Mouse (Mus musculus) thymus, postnatal 25 days (tissue): Measurements from ENCODE around the gene Pkn1.

Source experiments
- DNase-seq: peaks from one replicate; pipeline ENCODE4 v3.0.0; 2022

The Pkn1 gene

DNA sequence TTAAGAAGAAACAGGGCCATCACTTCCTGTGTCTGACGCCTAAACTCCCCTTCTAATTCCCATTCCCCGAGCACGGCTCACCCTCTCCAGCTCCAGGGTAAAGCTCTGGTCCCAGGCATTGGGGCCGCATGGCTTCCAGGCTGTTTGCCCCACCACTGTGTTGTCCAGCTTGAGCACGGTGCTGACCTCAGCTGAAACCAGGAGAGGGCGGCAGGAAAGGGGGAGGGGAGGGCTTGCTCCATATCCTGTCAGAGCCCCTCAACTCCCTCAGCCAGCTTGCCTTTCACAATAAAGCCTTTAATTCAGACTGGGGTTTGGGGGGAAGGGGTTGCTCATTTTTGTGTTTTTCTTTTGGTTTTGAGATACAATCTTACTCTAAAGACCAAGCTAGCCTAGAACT, 17.9 kb downstream of the Pkn1 start:
- DNase-seq = no peak

DNA sequence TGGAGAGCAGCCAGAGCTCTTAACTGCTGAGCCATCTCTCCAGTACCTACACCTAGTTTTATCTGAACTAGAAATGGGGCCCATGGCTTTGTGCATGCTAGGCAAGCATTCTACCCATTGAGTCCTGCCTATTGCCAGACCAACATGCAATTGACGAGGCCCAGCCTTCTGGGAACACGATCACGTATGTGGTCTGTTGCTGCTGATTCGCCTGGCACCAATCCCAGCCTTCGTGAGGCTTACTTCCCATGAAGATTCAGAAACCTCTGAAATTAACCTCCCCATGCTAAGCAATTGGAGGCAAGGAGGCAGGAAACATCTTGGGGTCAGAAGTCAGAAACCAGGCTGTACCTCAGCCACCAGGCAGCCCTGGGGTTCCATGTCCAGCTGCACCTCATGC, 18.4 kb downstream of the Pkn1 start:
- no peak for DNase-seq

DNA sequence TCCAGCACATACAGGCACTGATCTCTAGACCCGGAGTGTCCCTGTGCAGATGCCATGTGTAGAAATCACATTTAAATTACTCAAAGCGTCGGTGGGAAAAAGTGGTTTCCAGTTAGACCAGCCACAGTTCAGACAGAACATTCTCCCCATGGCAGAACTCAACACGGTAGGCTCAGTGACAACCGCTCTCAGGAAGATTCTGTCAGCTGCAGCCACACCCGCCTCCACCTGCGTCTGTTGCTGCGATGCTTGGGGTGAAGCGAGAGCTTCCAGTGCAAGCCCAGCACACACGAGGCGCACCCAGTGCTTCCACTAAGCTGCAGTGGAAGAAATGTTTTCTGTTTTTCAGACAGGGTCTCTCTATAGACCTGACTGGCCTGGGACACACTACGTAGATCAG, 19.1 kb downstream of the Pkn1 start:
- DNase-seq = no peak

DNA sequence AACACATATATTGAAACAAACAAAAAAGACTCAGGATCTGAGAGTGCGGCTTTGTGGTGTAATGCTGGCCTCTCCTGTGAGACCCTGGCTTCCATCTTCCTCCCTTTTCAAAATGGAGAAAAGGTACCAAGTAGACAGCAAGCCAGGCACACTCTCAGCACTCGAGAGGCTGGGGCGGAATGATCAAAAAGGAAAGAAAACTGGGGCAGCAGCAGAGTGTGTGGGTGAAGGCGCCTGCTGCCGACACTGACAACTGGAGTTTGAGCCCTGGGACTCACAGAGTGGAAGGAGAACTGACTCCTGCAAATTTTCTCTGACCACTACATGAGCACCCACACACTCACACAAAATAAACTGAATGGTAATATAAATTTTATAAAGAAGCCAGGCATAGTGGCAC, 24.5 kb downstream of the Pkn1 start:
- DNase-seq = no peak

DNA sequence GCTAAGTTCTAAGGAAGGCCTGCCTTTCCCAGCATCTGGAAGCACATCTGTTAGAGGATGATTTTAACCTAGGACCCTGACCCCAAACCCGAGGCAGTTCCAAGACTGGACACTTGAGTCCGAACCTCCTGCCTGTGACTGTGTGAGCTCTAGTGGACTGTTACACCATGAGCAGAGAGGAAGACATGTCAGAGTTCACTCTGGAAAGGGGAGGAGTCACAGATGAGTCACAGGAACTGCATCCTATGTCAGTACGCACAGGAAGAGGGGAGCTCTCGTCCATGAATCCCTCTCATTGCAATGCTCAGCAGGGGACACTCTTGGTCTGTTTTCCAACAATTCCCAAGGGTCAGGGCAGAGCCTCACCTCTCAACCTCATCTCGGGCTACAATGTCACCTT, 26.0 kb downstream of the Pkn1 start:
- DNase-seq = no peak

DNA sequence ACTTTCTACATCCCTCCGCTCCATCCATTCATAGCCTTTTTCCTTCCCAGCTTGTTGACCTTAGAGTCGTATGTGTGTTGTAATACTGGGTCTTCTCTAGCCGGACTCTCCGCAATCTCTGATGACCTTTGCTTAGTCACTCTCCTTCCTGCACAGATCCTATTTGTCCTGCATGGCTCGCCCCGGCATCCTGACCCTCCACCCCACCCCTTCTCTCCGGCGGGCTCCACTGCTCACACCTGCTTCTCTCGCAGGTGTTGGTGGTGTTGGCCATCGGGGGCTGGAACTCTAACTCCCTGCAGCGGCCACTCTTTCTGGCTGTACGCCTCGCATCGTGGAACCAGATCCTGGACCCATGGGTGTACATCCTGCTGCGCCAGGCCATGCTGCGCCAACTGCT, 30.0 kb downstream of the Pkn1 start:
- no peak for DNase-seq

DNA sequence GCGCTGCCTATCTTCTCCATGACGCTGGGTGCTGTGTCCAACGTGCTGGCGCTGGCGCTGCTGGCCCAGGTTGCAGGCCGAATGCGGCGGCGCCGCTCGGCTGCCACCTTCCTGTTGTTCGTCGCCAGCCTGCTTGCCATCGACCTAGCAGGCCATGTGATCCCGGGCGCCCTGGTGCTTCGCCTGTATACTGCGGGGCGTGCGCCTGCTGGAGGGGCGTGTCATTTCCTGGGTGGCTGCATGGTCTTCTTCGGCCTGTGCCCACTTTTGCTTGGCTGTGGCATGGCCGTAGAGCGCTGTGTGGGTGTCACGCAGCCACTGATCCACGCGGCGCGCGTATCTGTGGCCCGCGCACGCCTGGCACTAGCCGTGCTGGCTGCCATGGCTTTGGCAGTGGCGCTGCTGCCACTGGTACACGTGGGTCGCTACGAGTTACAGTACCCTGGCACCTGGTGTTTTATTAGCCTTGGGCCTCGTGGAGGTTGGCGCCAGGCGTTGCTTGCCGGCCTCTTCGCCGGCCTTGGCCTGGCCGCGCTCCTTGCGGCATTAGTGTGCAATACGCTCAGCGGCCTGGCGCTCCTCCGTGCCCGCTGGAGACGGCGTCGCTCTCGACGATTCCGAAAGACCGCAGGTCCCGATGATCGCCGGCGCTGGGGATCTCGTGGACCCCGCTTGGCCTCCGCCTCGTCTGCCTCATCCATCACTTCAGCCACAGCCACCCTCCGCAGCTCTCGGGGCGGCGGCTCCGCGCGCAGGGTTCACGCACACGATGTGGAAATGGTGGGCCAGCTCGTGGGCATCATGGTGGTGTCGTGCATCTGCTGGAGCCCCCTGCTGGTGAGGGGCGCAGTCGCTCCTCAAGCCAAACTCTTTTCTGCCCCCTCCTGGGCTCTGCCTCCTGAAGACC, 30.7 kb downstream of the Pkn1 start:
- DNase-seq = peak; percentile 73

DNA sequence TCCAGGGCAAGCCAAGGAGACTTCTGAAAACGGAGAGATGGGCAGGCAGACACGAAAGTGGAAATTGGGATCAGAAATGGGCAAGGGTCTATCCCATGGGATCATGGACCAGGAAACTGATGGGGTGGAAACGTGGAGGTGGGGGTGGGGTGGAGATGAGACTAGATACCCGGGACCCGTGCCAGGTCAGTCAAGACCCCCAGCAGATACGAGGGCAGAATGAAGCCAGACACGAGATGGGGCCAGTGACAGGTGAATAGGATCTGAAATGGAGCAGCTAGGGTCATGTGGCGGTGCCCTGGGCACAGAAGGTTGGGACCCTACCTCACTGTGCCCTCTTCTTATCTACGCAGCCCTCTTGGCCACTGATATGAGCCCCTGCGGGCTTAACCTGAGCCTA, 31.5 kb downstream of the Pkn1 start:
- no peak for DNase-seq

DNA sequence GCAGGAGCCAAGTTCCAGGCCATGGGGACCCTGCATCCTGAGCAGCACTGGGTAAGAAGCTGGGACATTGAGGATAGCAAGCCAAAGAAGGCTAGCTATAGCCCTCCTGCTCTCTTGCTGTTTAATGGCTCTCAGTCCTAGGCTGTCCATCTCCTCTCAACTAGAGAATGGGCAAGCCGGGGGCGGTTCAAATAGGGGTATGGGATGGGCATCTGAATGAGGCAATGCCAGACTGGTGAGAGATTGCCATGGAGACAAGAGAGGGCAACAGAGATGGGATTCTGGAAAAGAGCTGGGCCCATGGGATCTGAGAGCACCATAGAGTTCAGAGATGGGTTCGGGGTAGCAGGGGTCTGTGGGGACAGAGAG, 32.1 kb downstream of the Pkn1 start:
- DNase-seq = no peak

DNA sequence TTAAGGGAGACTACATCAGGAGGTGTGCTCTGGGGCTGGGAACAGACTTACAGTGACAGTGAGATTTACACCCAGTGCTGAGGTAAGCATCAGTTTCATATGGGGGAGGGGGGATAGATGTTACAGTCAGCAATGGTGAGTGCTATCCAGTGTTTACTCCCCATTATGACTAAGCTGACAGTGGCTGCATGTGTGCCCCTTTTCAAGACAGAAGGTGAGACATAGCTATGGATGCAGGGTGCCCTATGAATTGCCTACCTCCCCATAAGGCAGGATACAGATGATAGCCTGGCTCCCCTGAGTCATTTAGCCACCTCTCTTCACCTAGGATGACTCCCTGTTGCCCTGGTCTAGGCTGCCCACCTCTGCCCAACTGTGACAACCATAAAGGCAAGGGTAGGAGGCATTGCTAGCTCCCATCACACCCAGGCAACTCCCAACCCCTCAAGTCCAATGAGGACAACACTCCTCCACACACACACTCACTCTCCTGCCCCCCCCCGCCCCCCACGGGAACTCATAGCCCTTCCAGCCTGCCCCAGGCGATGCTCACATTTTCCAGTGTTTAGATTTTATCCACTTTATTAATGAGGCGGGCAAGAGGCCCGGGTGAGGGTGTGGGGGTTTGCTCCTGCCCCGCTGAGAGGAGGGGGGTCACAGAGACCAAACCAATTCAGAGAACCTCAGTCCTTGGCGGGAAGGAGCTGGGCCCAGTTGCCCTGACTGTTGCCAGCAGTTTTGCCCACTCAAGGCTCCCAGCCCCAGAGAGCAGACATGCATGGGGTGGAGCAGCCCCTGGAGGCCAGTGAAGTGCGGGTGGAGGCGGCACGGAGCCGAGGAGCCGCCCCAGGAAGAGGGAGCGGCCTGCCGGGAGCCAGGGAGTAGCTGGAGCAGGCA, 32.8 kb downstream of the Pkn1 start, which contains the start of gene Ptger1:
Gene Ptger1 (plus strand): TSS at position 710 of the 897 bp plus-strand sequence.
- no peak for DNase-seq

DNA sequence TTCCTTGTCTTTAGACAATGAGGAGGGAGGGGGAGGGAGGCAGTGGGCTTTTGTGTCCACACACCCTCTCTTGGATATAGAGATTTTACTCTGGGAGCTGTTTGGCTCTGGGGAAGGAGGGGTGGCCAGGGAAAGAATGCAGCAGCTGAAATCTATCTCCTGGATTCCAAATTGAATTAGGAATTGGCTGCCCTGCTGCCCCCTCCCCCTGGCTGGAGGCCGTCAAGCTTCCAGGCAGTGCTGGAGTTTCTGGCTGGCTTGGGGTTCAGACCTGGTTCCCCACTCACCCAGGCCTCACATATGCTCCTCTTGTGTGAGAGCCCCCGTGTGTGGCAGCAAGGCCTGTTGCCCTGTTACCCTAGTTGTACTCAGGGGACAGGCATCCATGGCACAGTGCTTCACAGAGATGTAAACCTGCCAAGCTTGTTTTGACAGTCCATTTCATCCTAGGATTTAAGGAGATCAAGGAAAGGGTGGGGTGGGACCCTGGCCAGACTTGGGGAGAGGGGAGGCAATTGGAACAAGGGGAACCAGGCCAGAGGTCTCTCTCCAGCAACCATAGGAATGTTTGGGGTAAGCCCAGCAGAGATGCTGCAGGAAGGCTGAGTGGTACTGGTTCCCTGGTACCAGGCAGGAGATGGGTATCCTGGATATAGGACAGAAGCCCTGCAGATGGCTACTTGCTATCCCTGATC, 33.9 kb downstream of the Pkn1 start:
- no peak for DNase-seq

DNA sequence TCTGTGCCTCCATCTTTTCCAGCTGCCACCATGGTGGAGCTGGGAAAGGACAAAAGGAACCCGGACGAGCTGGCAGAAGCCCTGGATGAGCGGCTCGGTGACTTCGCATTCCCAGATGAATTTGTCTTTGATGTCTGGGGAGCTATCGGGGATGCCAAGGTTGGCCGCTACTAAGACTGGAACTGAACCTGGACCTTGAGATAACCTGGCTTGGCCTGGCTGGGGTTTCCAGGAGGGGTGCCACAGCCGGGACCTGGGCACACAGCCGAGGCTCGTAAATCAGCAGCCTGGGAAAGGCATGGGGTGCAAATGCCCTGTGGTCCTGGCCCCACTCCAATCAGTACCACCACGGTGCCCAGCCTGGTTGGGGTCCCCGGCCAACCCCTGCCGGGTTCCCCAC, 34.9 kb downstream of the Pkn1 start:
- DNase-seq = no peak

DNA sequence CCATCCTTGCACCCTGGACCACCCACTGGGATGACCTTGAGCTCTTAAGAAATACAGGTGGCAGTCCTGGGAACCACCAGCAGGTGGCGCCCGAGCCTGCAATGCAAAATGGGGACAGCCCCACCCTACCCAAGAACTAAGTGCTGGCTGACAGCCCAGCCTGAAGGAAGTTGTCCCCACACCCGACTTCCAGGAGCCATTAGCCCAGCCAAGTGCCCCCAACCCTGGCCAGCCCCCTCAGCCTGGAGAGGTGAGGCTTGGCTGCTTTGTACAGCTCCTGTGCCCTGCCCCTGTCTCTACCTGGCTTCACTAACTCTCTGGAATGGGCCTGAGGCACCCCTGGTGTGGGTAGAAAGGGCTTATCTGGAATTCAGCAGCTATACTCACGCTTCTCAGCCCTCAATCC, 36.6 kb downstream of the Pkn1 start:
- peak; percentile 90 for DNase-seq

DNA sequence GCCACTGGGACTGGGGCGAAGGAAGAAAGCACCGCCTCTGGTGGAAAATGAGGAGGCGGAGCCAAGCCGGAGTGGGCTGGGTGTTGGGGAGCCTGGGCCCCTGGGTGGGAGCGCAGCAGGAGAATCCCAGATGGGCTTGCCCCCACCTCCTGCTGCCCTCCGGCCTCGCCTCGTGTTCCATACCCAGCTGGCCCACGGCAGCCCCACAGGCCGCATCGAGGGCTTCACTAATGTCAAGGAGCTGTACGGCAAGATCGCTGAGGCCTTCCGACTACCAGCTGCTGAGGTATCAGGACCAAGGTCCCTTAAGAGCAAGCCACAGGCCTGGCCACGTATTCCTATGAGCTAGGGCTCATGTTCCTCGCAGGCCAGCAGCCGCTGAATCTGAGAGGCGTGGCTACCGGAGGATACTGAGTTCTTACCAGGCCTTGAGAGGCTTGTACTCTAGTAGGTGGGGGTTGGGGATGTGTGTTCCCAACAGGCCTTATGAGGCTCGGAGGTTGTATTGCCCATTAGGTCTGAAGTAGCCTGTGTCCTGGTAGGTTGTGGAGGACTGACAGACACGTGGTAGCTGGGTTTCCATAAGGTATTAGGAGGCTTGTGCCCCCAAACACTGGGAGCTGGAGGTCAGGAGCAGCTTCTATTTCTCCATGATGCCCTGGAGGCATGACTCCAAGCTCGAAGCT, 37.8 kb downstream of the Pkn1 start:
- no peak for DNase-seq

DNA sequence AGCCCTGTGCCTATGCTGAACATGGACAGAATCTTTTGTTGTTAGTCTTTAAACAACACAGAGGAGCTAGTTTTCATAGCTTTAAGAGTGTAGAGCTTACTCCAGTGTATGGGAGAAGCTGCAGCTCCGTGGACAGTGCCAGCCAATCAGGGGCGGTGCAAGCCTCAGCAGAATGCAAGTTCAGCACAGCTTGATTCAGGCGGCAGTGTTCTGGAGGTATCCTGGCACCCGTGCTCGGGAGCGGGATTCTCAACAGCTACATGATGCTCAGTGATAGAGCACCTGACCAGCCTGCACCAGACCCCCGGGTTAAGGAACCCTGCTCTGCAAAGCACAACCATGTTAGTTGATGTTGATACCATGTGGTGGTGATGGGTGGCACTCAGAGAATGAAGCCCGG, 38.4 kb downstream of the Pkn1 start:
- no peak for DNase-seq

DNA sequence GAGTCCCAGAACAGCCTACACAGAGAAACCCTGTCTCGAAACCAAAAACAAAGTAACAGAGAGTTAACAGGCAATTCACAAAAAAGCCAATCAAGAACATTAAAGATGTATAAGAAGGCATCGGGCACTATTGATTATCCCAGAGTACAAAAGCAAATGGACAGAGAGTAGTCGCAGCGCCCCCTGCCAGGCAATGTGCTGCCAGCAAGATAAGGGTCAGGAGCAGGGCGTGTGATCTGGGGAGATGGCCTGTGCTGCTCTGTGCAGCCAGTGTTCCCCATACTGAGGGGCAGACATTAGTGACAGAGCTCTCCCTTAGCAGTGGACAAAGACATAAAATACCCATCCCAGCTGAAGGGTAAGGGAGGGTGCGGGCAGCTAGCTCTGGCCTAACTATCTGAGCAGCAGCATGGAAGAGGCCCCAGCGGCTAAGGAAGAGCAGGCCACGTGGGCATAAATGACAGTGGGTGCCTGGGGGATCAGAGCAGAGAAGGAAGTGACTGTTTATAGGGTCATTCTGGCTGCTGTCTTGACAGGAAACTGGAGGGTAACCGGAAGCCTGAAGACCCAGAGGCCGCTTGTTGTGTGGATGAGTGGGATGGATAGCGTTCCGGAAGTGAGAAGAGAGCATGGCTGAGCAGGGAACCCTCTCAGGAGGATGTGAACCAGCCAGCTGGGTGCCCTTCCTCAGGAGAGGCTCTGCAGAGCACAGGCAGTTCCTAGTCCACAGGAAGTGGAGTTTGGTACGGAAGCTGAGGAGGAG, 42.3 kb downstream of the Pkn1 start:
- DNase-seq = no peak

DNA sequence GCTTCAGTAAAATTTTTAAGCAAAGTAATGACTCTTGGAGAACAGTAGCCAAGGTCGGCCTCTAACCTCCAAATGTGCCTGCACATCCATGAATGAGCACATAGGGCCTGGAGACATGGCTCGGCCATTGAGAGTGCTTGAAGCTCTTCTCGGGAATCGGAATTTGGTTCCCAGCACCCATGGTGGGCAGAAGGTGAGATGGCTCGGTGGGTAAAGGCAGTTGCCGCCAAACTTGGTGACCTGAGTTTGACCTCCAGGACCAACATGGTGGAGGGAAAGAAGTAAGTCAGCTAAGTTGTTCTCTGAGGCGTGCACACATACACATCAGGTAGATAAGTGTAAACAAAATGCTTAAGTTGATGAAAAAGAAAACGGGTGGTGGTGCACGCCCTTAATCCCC, 42.9 kb downstream of the Pkn1 start:
- DNase-seq = no peak

DNA sequence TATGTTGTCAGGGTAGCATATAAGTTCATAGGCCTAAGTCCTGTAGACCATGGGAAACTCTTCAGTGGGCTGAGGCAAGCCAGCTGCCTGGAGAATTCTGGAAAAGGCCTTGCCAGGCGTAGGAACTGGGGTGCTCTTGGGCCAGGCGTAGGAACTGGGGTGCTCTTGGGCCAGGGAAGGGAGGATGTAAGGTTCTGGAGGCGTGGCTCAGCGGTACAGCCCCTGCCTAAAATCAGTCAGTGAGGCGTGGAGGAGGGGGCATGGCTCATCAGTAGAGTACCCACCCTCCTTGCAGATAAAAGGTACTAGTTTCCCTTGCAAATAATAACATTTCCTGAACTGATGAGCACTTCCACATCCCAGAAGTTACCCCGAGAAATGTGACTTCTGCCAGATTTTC, 44.3 kb downstream of the Pkn1 start:
- no peak for DNase-seq

DNA sequence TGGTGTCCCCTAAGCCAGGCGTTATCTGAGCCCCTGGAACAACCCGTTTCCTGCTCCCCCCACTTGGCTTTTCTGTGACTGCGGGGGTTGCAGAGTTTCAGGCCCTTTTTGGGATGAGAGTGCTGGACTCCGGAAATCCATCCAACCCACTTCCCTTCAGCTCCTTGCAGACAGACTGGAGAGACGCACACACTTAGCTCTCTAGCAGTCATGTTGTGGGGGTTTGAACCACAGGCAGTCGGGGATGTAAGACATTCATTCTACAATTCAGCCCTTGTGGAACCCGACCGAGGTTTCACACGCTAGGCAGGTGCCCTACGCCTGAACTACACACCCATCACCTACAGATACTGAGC, 45.3 kb downstream of the Pkn1 start:
- no peak for DNase-seq

DNA sequence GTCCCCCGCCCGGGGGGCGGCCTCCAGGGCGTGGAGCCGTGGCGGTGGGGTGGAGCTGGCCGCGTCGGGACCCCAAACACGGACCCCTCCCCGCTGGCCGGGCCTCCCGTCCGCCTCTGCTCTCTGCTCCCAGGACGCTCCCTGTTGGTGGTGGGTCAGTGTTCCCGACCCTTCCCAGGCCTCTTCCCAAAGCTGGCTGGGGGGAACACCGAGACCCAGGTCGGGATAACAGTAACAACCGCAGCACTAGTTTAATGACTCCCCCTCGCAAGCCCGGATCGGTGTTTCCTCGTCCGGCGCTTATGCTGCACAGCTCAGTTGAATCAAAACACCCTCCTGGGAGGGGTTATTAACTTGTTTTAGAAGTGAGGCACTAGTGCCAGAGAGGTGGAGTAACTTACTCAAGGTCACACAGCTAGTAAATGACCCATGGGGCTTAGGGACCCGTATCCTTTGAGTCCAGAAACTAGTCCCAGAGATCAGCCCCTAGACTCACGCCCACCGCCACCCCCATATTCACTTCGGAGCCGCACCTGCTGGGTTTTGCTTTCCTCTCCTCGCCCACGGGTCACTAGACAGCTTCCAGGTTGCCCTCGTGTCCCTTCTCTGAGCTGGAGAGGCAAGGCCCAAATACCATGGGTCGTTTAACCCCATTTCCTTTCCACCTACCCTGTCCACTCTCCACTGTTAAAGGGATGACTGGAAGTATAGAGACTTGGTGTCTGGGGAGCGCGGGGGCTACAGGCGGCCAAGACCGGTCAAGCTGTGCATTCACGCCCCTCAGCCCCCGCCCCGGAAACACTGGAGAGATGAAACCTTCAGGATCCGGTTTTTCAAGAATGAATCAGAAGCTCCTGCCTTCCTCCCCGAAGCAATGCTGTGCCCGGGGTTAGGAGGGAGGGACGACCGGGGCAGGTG, 46.0 kb downstream of the Pkn1 start:
- peak; percentile 39 for DNase-seq
